Mouse (Mus musculus) kidney, adult 11 months (tissue): ENCODE measurements at regions not wholly inside any gene's neighbourhood (a gene's known extent, or its start where the extent isn't known, plus 50 kb on each side); places are given as distances from the start of the nearest gene placed in this dataset.

Experiments
- DNase-seq: peaks from one replicate; pipeline ENCODE4 v3.0.0; 2022

DNA sequence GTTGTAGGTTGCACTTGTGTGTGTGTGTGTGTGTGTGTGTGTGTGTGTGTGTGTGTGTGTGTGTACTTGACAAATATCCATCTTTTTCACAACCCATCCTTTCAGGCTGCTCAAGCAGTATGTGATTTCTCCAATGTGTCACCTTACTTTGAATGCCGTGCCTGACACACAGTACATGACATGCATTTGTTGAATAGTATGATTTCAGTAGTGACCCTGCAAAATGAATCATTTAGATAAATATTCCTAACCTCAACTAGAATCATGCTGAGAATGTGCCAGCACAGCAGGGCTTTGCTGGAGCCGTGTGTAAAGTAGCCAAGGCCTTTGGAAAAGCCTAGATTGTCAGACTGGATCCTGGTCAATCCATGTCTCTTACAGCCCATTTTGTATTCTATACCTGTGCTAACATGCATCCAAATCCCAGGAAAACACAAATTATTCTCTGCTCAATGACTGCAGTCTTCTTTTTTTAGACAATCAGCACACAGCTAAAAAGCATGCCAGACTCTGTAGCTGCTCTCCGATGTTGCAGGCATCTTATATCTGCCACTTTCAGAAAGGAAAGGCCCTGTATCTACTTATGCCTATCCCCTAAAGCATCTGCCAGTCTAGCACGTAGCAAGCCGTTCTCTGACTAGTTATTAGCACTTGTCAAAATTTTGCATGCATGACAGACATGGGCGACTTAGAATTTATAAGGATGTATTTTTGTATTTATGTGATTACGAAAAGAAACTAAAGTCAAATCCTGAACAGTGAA is 60.0 kb upstream of the Gpr141 start:
- DNase-seq = no peak

DNA sequence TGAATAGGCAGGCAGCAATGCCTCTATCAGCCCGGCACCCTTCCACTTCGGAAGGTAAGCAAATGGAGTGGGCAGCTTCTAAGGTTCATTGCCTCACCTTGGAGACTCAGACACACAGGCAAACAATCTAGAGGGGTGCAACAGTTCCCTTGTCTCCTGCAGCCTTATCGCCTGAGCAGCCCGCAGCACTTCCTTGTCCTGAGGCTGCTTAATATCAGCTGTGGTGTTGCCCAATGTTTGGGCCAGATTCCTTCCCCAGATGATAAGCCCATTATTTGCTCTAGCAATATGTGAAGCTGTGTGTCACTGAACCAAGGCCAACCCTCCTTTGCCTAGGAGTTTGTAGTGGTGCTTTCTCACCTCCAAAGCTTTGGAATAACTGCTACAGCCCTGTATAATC is 58.8 kb upstream of the Gpr141 start:
- DNase-seq = no peak

DNA sequence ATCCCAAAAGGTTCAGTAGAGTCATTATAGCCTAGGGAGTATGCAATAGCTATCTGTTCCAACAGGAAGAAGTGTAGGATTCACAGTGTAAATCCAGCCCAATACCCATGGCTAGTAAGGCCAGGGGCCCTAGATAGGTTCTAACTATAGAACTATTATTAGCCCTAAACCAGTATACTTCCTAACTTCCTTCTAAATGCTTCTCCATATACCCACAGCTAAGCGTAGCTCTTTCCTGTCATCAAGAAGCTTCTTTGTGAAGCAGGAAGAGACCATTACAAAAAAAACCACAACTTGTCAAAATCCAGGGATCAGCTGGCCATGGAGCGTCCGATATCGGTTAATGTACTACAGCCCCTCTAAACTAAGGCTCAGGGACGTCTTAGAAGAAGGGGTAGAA is 57.7 kb upstream of the Gpr141 start:
- no peak for DNase-seq

DNA sequence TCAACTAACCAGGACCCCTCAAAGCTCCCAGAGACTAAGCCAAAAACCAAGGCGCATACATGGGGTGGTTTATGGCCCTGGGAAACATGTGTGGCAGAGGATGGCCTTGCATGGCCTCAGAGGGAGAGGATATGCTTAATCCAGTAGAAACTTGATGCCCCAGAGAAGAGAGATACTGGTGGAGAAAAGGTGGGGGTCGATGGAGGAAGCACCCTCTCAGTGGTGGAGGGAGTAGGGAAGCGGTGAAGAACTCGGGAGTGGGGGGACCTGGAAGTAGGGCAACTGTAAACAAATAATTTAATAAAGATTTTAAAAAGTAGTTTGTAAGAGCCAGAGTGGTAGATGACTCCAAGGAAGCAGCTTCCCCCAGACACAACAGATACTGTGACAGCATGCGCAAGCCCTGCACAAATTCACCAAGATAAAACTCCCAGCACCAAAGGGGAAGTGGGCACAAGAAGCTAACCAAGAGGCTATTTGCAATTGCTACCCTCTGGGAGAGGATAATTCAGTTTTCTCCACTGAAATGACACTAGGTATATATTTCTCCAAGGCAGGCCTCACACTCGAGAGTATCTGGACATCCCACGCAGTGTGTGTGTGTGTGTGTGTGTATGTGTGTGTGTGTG is 50.7 kb upstream of the Gpr141 start:
- DNase-seq = no peak
